Mouse (Mus musculus): Measurements from ENCODE around the gene Prok1.

The Prok1 gene

GRCm38 (mm10) chr3:107238051-107238450 is 1.5 kb downstream of the Prok1 start:
- DNase-seq (ENCODE audit: low spot score): peak; percentile 34

GRCm38 (mm10) chr3:107233945-107234344 is 5.6 kb downstream of the Prok1 start:
- no peak for DNase-seq (ENCODE audit: low spot score)

GRCm38 (mm10) chr3:107233351-107233813 is 6.1 kb downstream of the Prok1 start:
- peak; percentile 94 for DNase-seq (ENCODE audit: low spot score)

GRCm38 (mm10) chr3:107231202-107231601 is 8.3 kb downstream of the Prok1 start:
- no peak for DNase-seq (ENCODE audit: low spot score)

GRCm38 (mm10) chr3:107230527-107230926 is 9.0 kb downstream of the Prok1 start, which contains the start of gene A630076J17Rik:
TSS of gene A630076J17Rik (plus strand) at chr3:107230614.
- DNase-seq (ENCODE audit: low spot score): no peak

- DNase-seq (ENCODE audit: low spot score): no peak
Observed at GRCm38 (mm10) chr3:107229822-107230221, 9.7 kb downstream of the Prok1 start.

GRCm38 (mm10) chr3:107229221-107229620 is 10.3 kb downstream of the Prok1 start:
- DNase-seq (ENCODE audit: low spot score): no peak

- no peak for DNase-seq (ENCODE audit: low spot score)
Observed at GRCm38 (mm10) chr3:107225820-107226219, 13.7 kb downstream of the Prok1 start.

- DNase-seq (ENCODE audit: low spot score): no peak
Observed at GRCm38 (mm10) chr3:107223230-107223629, 16.3 kb downstream of the Prok1 start.

- DNase-seq (ENCODE audit: low spot score): no peak
Observed at GRCm38 (mm10) chr3:107221608-107222007, 17.9 kb downstream of the Prok1 start, which contains the start of gene Cym. TSS of gene Cym (minus strand) at chr3:107221732.

GRCm38 (mm10) chr3:107218572-107218971 is 20.9 kb downstream of the Prok1 start:
- no peak for DNase-seq (ENCODE audit: low spot score)

- DNase-seq (ENCODE audit: low spot score): no peak
Observed at GRCm38 (mm10) chr3:107217101-107217480, 22.4 kb downstream of the Prok1 start.

- DNase-seq (ENCODE audit: low spot score): no peak
Observed at GRCm38 (mm10) chr3:107216400-107217100, 23.0 kb downstream of the Prok1 start.

GRCm38 (mm10) chr3:107214606-107215005 is 24.9 kb downstream of the Prok1 start:
- DNase-seq (ENCODE audit: low spot score): no peak

GRCm38 (mm10) chr3:107207625-107208253 is 31.8 kb downstream of the Prok1 start:
- DNase-seq (ENCODE audit: low spot score): peak; percentile 29

- DNase-seq (ENCODE audit: low spot score): no peak
Observed at GRCm38 (mm10) chr3:107206490-107207150, 32.9 kb downstream of the Prok1 start.

- DNase-seq (ENCODE audit: low spot score): peak; percentile 84
Observed at GRCm38 (mm10) chr3:107205994-107206393, 33.5 kb downstream of the Prok1 start.

GRCm38 (mm10) chr3:107205170-107205569 is 34.3 kb downstream of the Prok1 start:
- DNase-seq (ENCODE audit: low spot score): no peak

GRCm38 (mm10) chr3:107204413-107204812 is 35.1 kb downstream of the Prok1 start:
- DNase-seq (ENCODE audit: low spot score): no peak

- DNase-seq (ENCODE audit: low spot score): no peak
Observed at GRCm38 (mm10) chr3:107201310-107202180, 38.0 kb downstream of the Prok1 start.

- DNase-seq (ENCODE audit: low spot score): peak; percentile 58
Observed at GRCm38 (mm10) chr3:107188226-107188899, 51.1 kb downstream of the Prok1 start.

Data from embryo, embryonic 10.5 days (tissue).